Mouse (Mus musculus): ENCODE measurements around the gene Gm20479. TPM values are rescaled to one million over a fixed set of nuclear protein-coding genes. Genes with fewer than 3 reads are reported as not detected.

Gm20479 gene
- total and polyA plus RNA-seq, 3 experiments, result 1.2 to 2.2 (median 1.9) TPM

DNA sequence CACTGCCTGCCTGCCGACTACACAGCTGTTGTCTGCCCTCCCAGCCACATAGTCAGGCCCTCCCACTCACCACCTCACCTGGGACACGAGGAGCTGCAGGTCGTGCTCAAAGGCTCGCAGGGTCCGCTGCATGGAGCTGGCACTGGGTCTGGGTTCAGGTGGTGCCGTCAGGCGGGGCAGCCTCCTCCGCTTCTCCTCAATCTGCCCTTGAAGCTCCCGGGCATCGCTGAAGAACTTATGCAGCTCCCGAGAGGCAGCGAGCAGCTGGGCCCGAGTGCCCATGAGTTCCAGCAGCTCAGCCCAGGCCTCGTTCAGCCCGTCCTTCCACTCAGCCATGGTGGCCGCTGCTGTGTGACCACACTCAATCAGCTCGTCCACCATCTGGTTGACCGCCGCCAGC lies 11.9 kb upstream of the Gm20479 start:
- Histone ChIP-seq H3K27me3 (replicated peaks) (peaks cover 55% of the 10 kb centered on the region), H3K4me1 (ENCODE audit: control insufficient read depth in 1 of 2, insufficient read depth in 2 of 2) (peaks cover 3 to 7% of the 10 kb centered on the region in 2 experiments; a peak in 2 of 4 replicates), H3K36me3 (replicated peaks in 1 of 2; ENCODE audit: control insufficient read depth in 1 of 2, insufficient read depth in 1 of 2, low read length in 1 of 2) (no peaks in the 10 kb centered on the region), H3K4me3 (replicated peaks in 1 of 3; ENCODE audit: low read depth in 2 of 3, low read length in 2 of 3, poor library complexity in 1 of 3) (no peak overlapping the region), H3K9ac (ENCODE audit: insufficient read depth, low read depth) (no peak overlapping the region), H3K27ac (ENCODE audit: insufficient read depth, low read depth) (no peak overlapping the region), H3K9me3 (replicated peaks; ENCODE audit: low read length) (peaks cover 11% of the 10 kb centered on the region), H3K79me2 (replicated peaks; ENCODE audit: control insufficient read depth, extremely low read depth, insufficient read depth, poor library complexity, severe bottlenecking) (no peaks in the 10 kb centered on the region), H3K4me2 (ENCODE audit: insufficient read depth, low read depth, poor library complexity, severe bottlenecking) (no peak overlapping the region)
- no peak for TF ChIP-seq SIN3A (IDR thresholded peaks at IDR 0.05; ENCODE audit: low read length)
- TF ChIP-seq USF1 (IDR thresholded peaks at IDR 0.05; ENCODE audit: low read depth, low read length), result no peak
- TF ChIP-seq CHD2 (IDR thresholded peaks at IDR 0.05; ENCODE audit: low read length), result no peak
- no peak for TF ChIP-seq JUN (IDR thresholded peaks at IDR 0.05; ENCODE audit: insufficient read depth, low read depth, low read length)
- TF ChIP-seq CHD1 (IDR thresholded peaks at IDR 0.05; ENCODE audit: low read depth, low read length), result no peak
- TF ChIP-seq POLR2A (IDR thresholded peaks at IDR 0.05; ENCODE audit: low read depth, low read length), result no peak
- TF ChIP-seq MAZ (IDR thresholded peaks at IDR 0.05; ENCODE audit: low read depth, low read length), result no peak
- no peak for TF ChIP-seq MAX (IDR thresholded peaks at IDR 0.05; ENCODE audit: low read length)
- TF ChIP-seq ZMIZ1 (IDR thresholded peaks at IDR 0.05; ENCODE audit: low read depth, low read length), result no peak
- no peak for TF ChIP-seq POLR2AphosphoS2 (IDR thresholded peaks at IDR 0.05; ENCODE audit: low read depth, low read length)
- no peak for TF ChIP-seq MEF2A (IDR thresholded peaks at IDR 0.05; ENCODE audit: borderline replicate concordance, low read depth, low read length)
- TF ChIP-seq RCOR1 (conservative IDR thresholded peaks at IDR 0.05; ENCODE audit: low read depth, low read length), result no peak
- no peak for TF ChIP-seq ETS1 (conservative IDR thresholded peaks at IDR 0.05; ENCODE audit: low read depth, low read length)
- no peak for TF ChIP-seq EP300 (IDR thresholded peaks at IDR 0.05; ENCODE audit: low read length)
- no peak for TF ChIP-seq SMC3 (IDR thresholded peaks at IDR 0.05; ENCODE audit: low read depth, low read length)
- in situ Hi-C loops (cut with MboI; ENCODE audit: low pct_ligation_motif_present, low pct_unique_long_range_greater_than_20kb, low sequenced_read_pairs) (no loop called here), dilution Hi-C loops (cut with MboI; ENCODE audit: extremely low pct_ligation_motif_present, extremely low pct_unique_long_range_greater_than_20kb, low sequenced_read_pairs) (no loop called here)
- no peak for DNase-seq (ENCODE audit: extremely low read depth)

DNA sequence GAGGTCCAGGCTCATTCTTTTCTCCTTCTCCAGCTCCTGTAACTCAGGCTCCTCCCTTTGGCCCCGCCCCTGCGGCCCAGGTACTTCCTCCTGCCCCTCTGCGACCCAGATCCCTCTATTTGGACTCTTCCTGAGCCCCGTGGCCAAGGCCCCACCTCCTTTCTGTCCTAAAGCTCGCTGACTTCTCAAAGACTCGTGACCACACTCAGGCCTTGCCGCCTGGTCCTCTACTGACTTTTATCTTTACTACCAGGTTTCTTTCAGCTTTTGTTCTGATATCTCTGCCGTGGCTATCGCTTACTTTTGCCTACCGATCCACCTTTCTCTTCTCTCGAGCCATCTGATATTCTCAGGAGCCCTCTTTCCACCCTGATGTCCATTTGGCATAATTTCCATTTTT lies 10.8 kb upstream of the Gm20479 start:
- in situ Hi-C loops (cut with MboI; ENCODE audit: low pct_ligation_motif_present, low pct_unique_long_range_greater_than_20kb, low sequenced_read_pairs), result no loop called here
- Histone ChIP-seq H3K4me2 (ENCODE audit: insufficient read depth, low read depth, poor library complexity, severe bottlenecking) (no peak overlapping the region), H3K27me3 (replicated peaks) (peaks cover 51% of the 10 kb centered on the region)

More for the DNA sequence above, 10.8 kb upstream of the Gm20479 start:
- dilution Hi-C loops (cut with MboI; ENCODE audit: extremely low pct_ligation_motif_present, extremely low pct_unique_long_range_greater_than_20kb, low sequenced_read_pairs), result no loop called here
- H3K4me1 ChIP-seq (ENCODE audit: control insufficient read depth in 1 of 2, insufficient read depth in 2 of 2), result peaks cover 3 to 7% of the 10 kb centered on the region in 2 experiments; a peak in 2 of 4 replicates
- H3K9ac ChIP-seq (ENCODE audit: insufficient read depth, low read depth), result no peak overlapping the region
- H3K27ac ChIP-seq (ENCODE audit: insufficient read depth, low read depth), result no peak overlapping the region
- H3K9me3 ChIP-seq (replicated peaks; ENCODE audit: low read length), result peaks cover 11% of the 10 kb centered on the region
- TF ChIP-seq SIN3A (IDR thresholded peaks at IDR 0.05; ENCODE audit: low read length), result no peak
- no peak for TF ChIP-seq MAZ (IDR thresholded peaks at IDR 0.05; ENCODE audit: low read depth, low read length)
- no peak for TF ChIP-seq ZC3H11A (IDR thresholded peaks at IDR 0.05; ENCODE audit: low read depth, low read length)
- TF ChIP-seq TBP (conservative IDR thresholded peaks at IDR 0.05; ENCODE audit: low read depth, low read length), result no peak
- TF ChIP-seq MYC (IDR thresholded peaks at IDR 0.05; ENCODE audit: low read depth, low read length), result no peak
- TF ChIP-seq MAFK (IDR thresholded peaks at IDR 0.05; ENCODE audit: insufficient replicate concordance, low read length), result no peak
- no peak for TF ChIP-seq ELF1 (IDR thresholded peaks at IDR 0.05; ENCODE audit: low read depth, low read length)
- TF ChIP-seq HCFC1 (IDR thresholded peaks at IDR 0.05; ENCODE audit: low read depth, low read length), result no peak
- no peak for TF ChIP-seq MEF2A (IDR thresholded peaks at IDR 0.05; ENCODE audit: borderline replicate concordance, low read depth, low read length)
- no peak for TF ChIP-seq RCOR1 (conservative IDR thresholded peaks at IDR 0.05; ENCODE audit: low read depth, low read length)
- TF ChIP-seq MAX (IDR thresholded peaks at IDR 0.05; ENCODE audit: low read length), result no peak
- no peak for TF ChIP-seq TCF12 (IDR thresholded peaks at IDR 0.05; ENCODE audit: low read depth, low read length)
- no peak for TF ChIP-seq NRF1 (IDR thresholded peaks at IDR 0.05; ENCODE audit: low read depth, low read length)
- TF ChIP-seq USF2 (conservative IDR thresholded peaks at IDR 0.05; ENCODE audit: low read depth, low read length), result no peak
- TF ChIP-seq JUN (IDR thresholded peaks at IDR 0.05; ENCODE audit: insufficient read depth, low read depth, low read length), result no peak
- no peak for TF ChIP-seq E2F4 (IDR thresholded peaks at IDR 0.05; ENCODE audit: insufficient replicate concordance, low read depth, low read length)
- TF ChIP-seq RAD21 (IDR thresholded peaks at IDR 0.05; ENCODE audit: low read depth, low read length), result no peak
- TF ChIP-seq BHLHE40 (IDR thresholded peaks at IDR 0.05; ENCODE audit: low read depth, low read length), result no peak
- H3K79me2 ChIP-seq (replicated peaks; ENCODE audit: control insufficient read depth, extremely low read depth, insufficient read depth, poor library complexity, severe bottlenecking), result no peaks in the 10 kb centered on the region
- H3K4me3 ChIP-seq (replicated peaks in 1 of 3; ENCODE audit: low read depth in 2 of 3, low read length in 2 of 3, poor library complexity in 1 of 3), result no peak overlapping the region
- no peaks in the 10 kb centered on the region for H3K36me3 ChIP-seq (replicated peaks in 1 of 2; ENCODE audit: control insufficient read depth in 1 of 2, insufficient read depth in 1 of 2, low read length in 1 of 2)
- DNase-seq (ENCODE audit: extremely low read depth), result no peak
